Comparison of ENCODE assay signal across 8 mouse cellular contexts in genomic region chr5:119686199-119686964, GRCm38 (mm10). TPM values are rescaled to one million over a fixed set of nuclear protein-coding genes. Genes with fewer than 3 reads are reported as not detected.
DNase-seq lines count a peak whose midpoint lies in the region; ATAC-seq lines count a peak whose summit lies in the region.

No protein-coding gene starts in this region.

- no peak overlapping the region; the same call in 1 of the 2 replicates for H3K27ac ChIP-seq in forebrain, embryonic 10.5 days
- no peak overlapping the region for H3K27ac ChIP-seq in forebrain, embryonic 16.5 days (ENCODE audit: low read length)
- no peak overlapping the region for H3K27ac ChIP-seq in heart, embryonic 14.5 days (replicated peaks in 1 of 2; ENCODE audit: control insufficient read depth in 1 of 2, insufficient read depth in 1 of 2, low read depth in 2 of 2, low read length in 2 of 2)

- under 1% methylated on average over 30 of the region's 30 CpGs for WGBS in forebrain, embryonic 10.5 days
- under 1% methylated on average over 30 of the region's 30 CpGs for WGBS in forebrain, embryonic 16.5 days
- WGBS in heart, embryonic 14.5 days, result 3% methylated on average over 30 of the region's 30 CpGs

- H3K9ac ChIP-seq in forebrain, embryonic 16.5 days (replicated peaks; ENCODE audit: low read depth, low read length), result no peak overlapping the region
- peak overlapping the region; percentile 1; the same call in 1 of the 2 replicates for H3K9ac ChIP-seq in heart, embryonic 14.5 days (ENCODE audit: low read length)

- H3K36me3 ChIP-seq in forebrain, embryonic 10.5 days (replicated peaks), result no peaks in the 10 kb centered on the region
- H3K36me3 ChIP-seq in forebrain, embryonic 16.5 days (ENCODE audit: control insufficient read depth, insufficient read depth), result no peaks in the 10 kb centered on the region
- no peaks in the 10 kb centered on the region for H3K36me3 ChIP-seq in heart, embryonic 14.5 days (ENCODE audit: control insufficient read depth, insufficient read depth, low read length)

- H3K27me3 ChIP-seq in forebrain, embryonic 10.5 days (ENCODE audit: poor library complexity, severe bottlenecking), result peaks cover 100% of the 10 kb centered on the region
- peaks cover 93% of the 10 kb centered on the region for H3K27me3 ChIP-seq in forebrain, embryonic 16.5 days (replicated peaks; ENCODE audit: control insufficient read depth, insufficient read depth, low read length)
- peaks cover 97% of the 10 kb centered on the region for H3K27me3 ChIP-seq in heart, embryonic 14.5 days (ENCODE audit: control insufficient read depth, insufficient read depth, low read length)

- no peak for ATAC-seq in forebrain, embryonic 16.5 days
- no peak for ATAC-seq in heart, embryonic 14.5 days (ENCODE audit: insufficient number of reproducible peaks, insufficient read depth, low FRiP score, low read depth)

- peak overlapping the region; percentile 16; the same call in 1 of the 2 replicates for H3K4me3 ChIP-seq in forebrain, embryonic 10.5 days
- H3K4me3 ChIP-seq in forebrain, embryonic 16.5 days (replicated peaks; ENCODE audit: low read length), result no peak overlapping the region
- H3K4me3 ChIP-seq in heart, embryonic 14.5 days (ENCODE audit: control insufficient read depth in 1 of 2, insufficient read depth in 1 of 2, low read depth in 1 of 2, low read length in 2 of 2), result peak overlapping the region; percentile 21 to 34

- no peak for DNase-seq in forebrain, embryonic 10.5 days (ENCODE audit: extremely low spot score, low spot score)
- DNase-seq in adrenal gland, adult 2 months, result peak; percentile 77
- DNase-seq in liver, result peak; percentile 22
- DNase-seq in retina, postnatal 1 day, result peak; percentile 76
- DNase-seq in left cerebral cortex, adult 11 months (ENCODE audit: low spot score), result no peak
- DNase-seq in gastrocnemius, postnatal 25 days, result no peak

- no peak overlapping the region for H3K4me2 ChIP-seq in forebrain, embryonic 16.5 days (ENCODE audit: low read length)
- peak overlapping the region; percentile 68 for H3K4me2 ChIP-seq in heart, embryonic 14.5 days (ENCODE audit: low read length)

- no peaks in the 10 kb centered on the region for H3K9me3 ChIP-seq in forebrain, embryonic 10.5 days
- H3K9me3 ChIP-seq in forebrain, embryonic 16.5 days (ENCODE audit: control insufficient read depth, low read length), result no peaks in the 10 kb centered on the region
- H3K9me3 ChIP-seq in heart, embryonic 14.5 days (ENCODE audit: control insufficient read depth, low read length), result no peaks in the 10 kb centered on the region

- H3K4me1 ChIP-seq in forebrain, embryonic 10.5 days, result peaks cover 50% of the 10 kb centered on the region
- 0 out of 2 replicates have a peak, but pooled peaks cover 3% of the 10 kb centered on the region for H3K4me1 ChIP-seq in forebrain, embryonic 16.5 days (replicated peaks; ENCODE audit: control insufficient read depth, insufficient read depth, low read length)
- H3K4me1 ChIP-seq in heart, embryonic 14.5 days (ENCODE audit: control insufficient read depth in 2 of 2, insufficient read depth in 2 of 2, low read length in 2 of 2), result peaks cover 5% of the 10 kb centered on the region in 2 experiments; a peak in 1 of 4 replicates

RNA-seq across cellular contexts. Expression of gene Tbx3, which starts 15.9 kb away (rescaled TPM):
- polyA plus RNA-seq in forebrain, embryonic 10.5 days (2016; fragmentation: Nextera tagmentation; extraction: Ambion mirVana), result 10.6 and 13.9 TPM in 2 replicates
- polyA plus RNA-seq in forebrain, embryonic 16.5 days (2015; fragmentation: Nextera tagmentation; extraction: Ambion mirVana), result 2.1 and 3.0 TPM in 2 replicates
- total RNA-seq in adrenal gland, adult 2 months (2021), result 100 to 1,000 TPM; 285 to 315 TPM
- 854 and 965 TPM in 2 replicates for polyA plus RNA-seq in adrenal gland, adult 2 months (2012; rRNA removed)
- polyA plus RNA-seq in heart, embryonic 14.5 days (2014; fragmentation: Nextera tagmentation; extraction: Ambion mirVana), result 6.0 and 7.9 TPM in 2 replicates
- 1 to 10 TPM; 2.6 to 4.3 TPM for total RNA-seq in gastrocnemius, postnatal 25 days (2021)

Comparison
In these comparisons a context has a peak if more than half of its experiments do, and no peak if none do; other contexts are left out.
1. DNase-seq: peak in adrenal gland, adult 2 months (single experiment), liver (single experiment) and retina, postnatal 1 day (single experiment); none in forebrain, embryonic 10.5 days (single experiment), left cerebral cortex, adult 11 months (single experiment) and gastrocnemius, postnatal 25 days (single experiment).
2. RNA of gene Tbx3, which starts 15.9 kb away (polyA plus RNA-seq): 854 to 965 TPM in adrenal gland, adult 2 months; 10.6 to 13.9 TPM in forebrain, embryonic 10.5 days, 6.0 to 7.9 TPM in heart, embryonic 14.5 days and 2.1 to 3.0 TPM in forebrain, embryonic 16.5 days; every median in the first group is over 10 times any median in the second.